Mouse (Mus musculus): ENCODE results near the gene Dmrt3. TPM values are rescaled to one million over a fixed set of nuclear protein-coding genes. Genes with fewer than 3 reads are reported as not detected.

Gene Dmrt3
- total and polyA plus RNA-seq, 3 experiments, result not detected

DNA sequence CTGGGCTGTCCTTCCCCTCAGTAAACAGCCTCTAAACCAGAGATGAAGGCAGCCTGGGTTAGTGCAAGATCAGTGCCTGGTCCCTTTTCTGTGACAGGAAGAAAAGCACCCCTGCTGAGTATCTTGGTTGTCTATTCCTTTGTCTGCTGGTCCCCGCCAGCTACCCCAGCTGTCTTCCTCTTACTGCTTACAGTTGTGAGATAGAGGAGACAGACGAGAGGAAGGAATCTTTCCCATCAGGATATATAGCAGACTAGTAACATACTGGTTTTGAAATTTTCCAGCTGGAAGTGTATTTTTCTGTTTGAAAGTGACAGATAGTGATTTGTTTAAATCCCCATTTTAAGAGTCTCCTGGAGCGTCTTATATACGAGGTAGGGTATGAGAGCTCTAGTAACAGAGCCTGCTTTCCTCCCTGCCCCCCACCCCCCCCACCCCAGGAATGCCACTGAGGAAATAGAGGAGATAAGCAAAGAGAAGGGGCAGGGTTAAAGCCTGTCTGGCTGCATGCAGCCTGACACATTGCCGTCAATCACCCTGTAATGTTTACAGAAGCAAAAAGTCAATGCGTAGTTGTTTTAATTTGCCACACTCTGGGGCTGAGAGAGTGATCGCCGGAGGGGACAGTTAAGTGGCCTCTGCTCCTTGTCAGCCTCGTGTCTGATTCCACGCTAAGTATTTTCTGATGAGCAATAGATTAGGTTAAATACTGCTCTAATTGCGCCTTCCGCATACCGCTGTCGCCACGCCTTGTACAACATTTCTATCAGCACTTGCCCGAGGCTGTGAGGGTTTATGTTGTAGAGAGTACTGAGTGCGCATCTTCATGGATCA, 34.9 kb upstream of the Dmrt3 start:
- H3K79me2 ChIP-seq (ENCODE audit: control insufficient read depth, insufficient read depth, low read length, poor library complexity), result no peaks in the 10 kb centered on the region
- H3K27ac ChIP-seq (ENCODE audit: control insufficient read depth, low read depth, low read length), result no peak overlapping the region
- no peaks in the 10 kb centered on the region for H3K9me3 ChIP-seq (replicated peaks; ENCODE audit: insufficient read depth, low read length)
- no peaks in the 10 kb centered on the region for H3K36me3 ChIP-seq (ENCODE audit: control insufficient read depth in 1 of 2, insufficient read depth in 2 of 2, low read length in 2 of 2)
- no peak for DNase-seq (ENCODE audit: low read depth, low spot score)
- no peaks in the 10 kb centered on the region for H3K4me1 ChIP-seq (ENCODE audit: control insufficient read depth in 1 of 2, insufficient read depth in 2 of 2, low read length in 2 of 2)
- H3K27me3 ChIP-seq (ENCODE audit: control insufficient read depth in 1 of 2, insufficient read depth in 2 of 2, low read length in 2 of 2), result no peaks in the 10 kb centered on the region
- no peak overlapping the region for H3K4me3 ChIP-seq (ENCODE audit: control insufficient read depth in 1 of 2, insufficient read depth in 1 of 2, low read depth in 2 of 2, low read length in 2 of 2)
- TF ChIP-seq MEF2A (IDR thresholded peaks at IDR 0.05; ENCODE audit: extremely low read depth, insufficient replicate concordance, low read depth, low read length, poor library complexity, severe bottlenecking) (no peak), BHLHE40 (IDR thresholded peaks at IDR 0.05; ENCODE audit: borderline replicate concordance, low read depth, low read length) (no peak), POLR2AphosphoS5 (IDR thresholded peaks at IDR 0.05; ENCODE audit: borderline replicate concordance, low read depth, low read length) (no peak)
- no peak overlapping the region for H3K9ac ChIP-seq (ENCODE audit: control insufficient read depth, low read depth, low read length, poor library complexity, severe bottlenecking)

DNA sequence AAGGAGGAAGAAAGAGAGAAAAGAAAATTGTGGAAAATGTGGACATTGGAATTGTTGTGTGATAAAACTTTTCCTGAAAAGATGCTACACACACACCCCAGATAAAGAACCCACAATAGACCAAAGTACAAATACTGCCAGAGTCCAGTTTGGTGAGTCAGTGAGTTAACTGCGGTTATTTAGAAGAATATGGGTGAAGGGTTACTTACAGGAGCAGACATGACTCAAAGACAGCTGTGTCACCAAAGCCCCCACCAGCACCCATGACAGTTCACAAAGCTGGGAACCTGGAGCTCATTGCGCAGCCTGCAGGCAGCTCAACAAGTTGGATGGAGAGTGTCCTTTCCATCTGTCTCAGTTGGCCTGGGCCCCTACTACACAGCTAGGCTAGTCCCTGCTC, 31.7 kb upstream of the Dmrt3 start:
- no peaks in the 10 kb centered on the region for H3K79me2 ChIP-seq (ENCODE audit: control insufficient read depth, insufficient read depth, low read length, poor library complexity)
- TF ChIP-seq ZKSCAN1 (IDR thresholded peaks at IDR 0.05; ENCODE audit: low read depth, low read length) (no peak), ETS1 (IDR thresholded peaks at IDR 0.05; ENCODE audit: low read depth, low read length) (no peak), POLR2AphosphoS2 (IDR thresholded peaks at IDR 0.05; ENCODE audit: low read length) (no peak), UBTF (IDR thresholded peaks at IDR 0.05; ENCODE audit: borderline replicate concordance, insufficient read depth, low read depth, low read length) (no peak), BHLHE40 (IDR thresholded peaks at IDR 0.05; ENCODE audit: borderline replicate concordance, low read depth, low read length) (no peak), GABPA (IDR thresholded peaks at IDR 0.05; ENCODE audit: low read depth, low read length) (no peak), POLR2AphosphoS5 (IDR thresholded peaks at IDR 0.05; ENCODE audit: borderline replicate concordance, low read depth, low read length) (no peak), NELFE (IDR thresholded peaks at IDR 0.05; ENCODE audit: low read depth, low read length) (no peak), USF2 (IDR thresholded peaks at IDR 0.05; ENCODE audit: borderline replicate concordance in 1 of 2, insufficient read depth in 1 of 2, low read depth in 1 of 2, low read length in 2 of 2) (no peak), NRF1 (IDR thresholded peaks at IDR 0.05; ENCODE audit: insufficient read depth, low read depth, low read length, poor library complexity, severe bottlenecking) (no peak)
- H3K27ac ChIP-seq (ENCODE audit: control insufficient read depth, low read depth, low read length), result no peak overlapping the region
- H3K9me3 ChIP-seq (replicated peaks; ENCODE audit: insufficient read depth, low read length), result no peaks in the 10 kb centered on the region
- H3K36me3 ChIP-seq (ENCODE audit: control insufficient read depth in 1 of 2, insufficient read depth in 2 of 2, low read length in 2 of 2), result no peaks in the 10 kb centered on the region
- no peaks in the 10 kb centered on the region for H3K27me3 ChIP-seq (ENCODE audit: control insufficient read depth in 1 of 2, insufficient read depth in 2 of 2, low read length in 2 of 2)
- H3K9ac ChIP-seq (ENCODE audit: control insufficient read depth, low read depth, low read length, poor library complexity, severe bottlenecking), result no peak overlapping the region
- H3K4me1 ChIP-seq (ENCODE audit: control insufficient read depth in 1 of 2, insufficient read depth in 2 of 2, low read length in 2 of 2), result no peaks in the 10 kb centered on the region
- H3K4me3 ChIP-seq (ENCODE audit: control insufficient read depth in 1 of 2, insufficient read depth in 1 of 2, low read depth in 2 of 2, low read length in 2 of 2), result no peak overlapping the region
- DNase-seq (ENCODE audit: low read depth, low spot score), result no peak
